In the genomic region with DNA sequence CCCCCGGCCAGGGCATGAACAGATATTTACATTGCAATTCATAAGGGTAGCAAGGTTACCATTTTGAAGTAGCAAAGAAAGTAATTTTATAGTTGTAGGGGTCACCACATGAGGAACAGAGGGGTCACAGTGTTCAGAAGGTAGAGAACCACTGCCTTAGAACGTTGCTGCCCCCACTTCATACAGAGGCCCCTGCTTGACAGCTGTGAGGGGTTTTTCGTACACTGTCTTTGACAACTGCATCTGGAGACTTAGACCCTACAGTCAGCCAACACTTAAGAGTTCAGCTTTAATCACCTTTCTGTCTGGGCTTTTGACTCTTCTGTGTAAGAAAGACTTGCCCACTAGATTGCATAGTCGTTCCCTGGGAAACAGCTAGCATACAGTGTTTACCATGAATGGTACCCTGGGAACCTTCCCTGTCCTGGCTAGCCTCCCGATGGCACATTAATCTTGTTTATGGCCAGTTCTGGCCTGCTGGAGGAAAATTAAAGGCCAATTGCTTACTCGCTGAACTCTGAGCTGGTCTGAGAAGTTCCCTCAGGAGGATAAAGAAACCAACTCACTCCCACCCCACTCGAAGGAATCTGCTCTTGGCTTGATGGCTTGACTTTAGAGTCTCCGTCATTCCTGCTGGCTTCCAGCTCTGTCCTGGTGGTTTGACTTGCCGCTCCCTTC, we compare ENCODE assay signal across 9 mouse cellular contexts. TPM values are rescaled to one million over a fixed set of nuclear protein-coding genes. Genes with fewer than 3 reads are reported as not detected.
A peak's percentile ranks its signal among the peaks of the same experiment; 100 is the strongest.
DNase-seq lines count a peak whose midpoint lies in the region; ATAC-seq and TF ChIP-seq lines count a peak whose summit lies in the region.
"Had no signal": no experiment of that assay in that cellular context is flagged by ENCODE, and none has a peak within 500 bp of the region (broad histone marks: within the 10 kb centered on the region; RNA-seq: fewer than 3 reads in every experiment).

No protein-coding gene starts in this region.

- peak; percentile 27 for DNase-seq in midbrain, postnatal 0 days (ENCODE audit: low spot score)
- DNase-seq in gastrocnemius, postnatal 25 days, result peak; percentile 55
- peak; percentile 72 for DNase-seq in kidney, postnatal 14 days
- DNase-seq in urinary bladder, postnatal 4 days (ENCODE audit: low spot score in 2 of 2), result peak; percentile 39 to 65
- DNase-seq in left cerebral cortex, adult 11 months (ENCODE audit: low spot score), result no peak
- DNase-seq in spleen, postnatal 10 days (ENCODE audit: low spot score in 2 of 2), result no peak
- DNase-seq: cerebellum, postnatal 14 days; thymus, postnatal 14 days had no signal

- H3K9me3 ChIP-seq in midbrain, postnatal 0 days (ENCODE audit: low read length), result no peaks in the 10 kb centered on the region
- H3K9me3 ChIP-seq in midbrain, embryonic 13.5 days, result no peaks in the 10 kb centered on the region

- no peaks in the 10 kb centered on the region for H3K36me3 ChIP-seq in midbrain, postnatal 0 days (ENCODE audit: insufficient read depth, low read length)
- no peaks in the 10 kb centered on the region for H3K36me3 ChIP-seq in midbrain, embryonic 13.5 days

- H3K27me3 ChIP-seq in midbrain, postnatal 0 days (ENCODE audit: insufficient read depth, low read length), result no peaks in the 10 kb centered on the region
- no peaks in the 10 kb centered on the region for H3K27me3 ChIP-seq in midbrain, embryonic 13.5 days

- no peak overlapping the region for H3K9ac ChIP-seq in midbrain, postnatal 0 days (replicated peaks; ENCODE audit: low read length, poor library complexity, severe bottlenecking)
- no peak overlapping the region for H3K9ac ChIP-seq in midbrain, embryonic 13.5 days (replicated peaks)

- no peak for TF ChIP-seq CTCF in midbrain, postnatal 0 days (IDR thresholded peaks at IDR 0.05)

- no peak overlapping the region for H3K27ac ChIP-seq in midbrain, postnatal 0 days (ENCODE audit: low read depth, low read length)
- H3K27ac ChIP-seq in midbrain, embryonic 13.5 days, result no peak overlapping the region

- no peak for ATAC-seq in midbrain, postnatal 0 days (ENCODE audit: low FRiP score)
- no peak for ATAC-seq in midbrain, embryonic 13.5 days

- H3K4me2 ChIP-seq in midbrain, postnatal 0 days (ENCODE audit: low read depth, low read length, poor library complexity, severe bottlenecking), result no peak overlapping the region
- no peak overlapping the region for H3K4me2 ChIP-seq in midbrain, embryonic 13.5 days (replicated peaks)

- no peaks in the 10 kb centered on the region for H3K4me1 ChIP-seq in midbrain, postnatal 0 days (ENCODE audit: insufficient read depth, low read length)
- H3K4me1 ChIP-seq in midbrain, embryonic 13.5 days (replicated peaks), result no peaks in the 10 kb centered on the region

- H3K4me3 ChIP-seq in midbrain, postnatal 0 days (ENCODE audit: low read depth, low read length), result no peak overlapping the region
- no peak overlapping the region for H3K4me3 ChIP-seq in midbrain, embryonic 13.5 days (replicated peaks)

- WGBS in midbrain, postnatal 0 days, result 75% methylated on average over 9 of the region's 9 CpGs
- 70% methylated on average over 9 of the region's 9 CpGs for WGBS in midbrain, embryonic 13.5 days

RNA-seq across cellular contexts. Expression of a gene that starts 57.8 kb away (rescaled TPM):
- total RNA-seq in midbrain, postnatal 0 days (2014; rRNA removed), result 0.71 and 1.1 TPM in 2 replicates
- 0.74 and 0.84 TPM in 2 replicates for polyA plus RNA-seq in midbrain, postnatal 0 days (2015; fragmentation: Nextera tagmentation; extraction: Ambion mirVana)
- 0.10 and 0.12 TPM in 2 replicates for polyA plus RNA-seq in midbrain, embryonic 13.5 days (2015; fragmentation: Nextera tagmentation; extraction: Ambion mirVana)
- total RNA-seq in gastrocnemius, postnatal 25 days (2021), result 10 to 100 TPM; 30.8 to 37.8 TPM

Comparison
In these comparisons a context has a peak if more than half of its experiments do, and no peak if none do; other contexts are left out.
1. DNase-seq: peak in midbrain, postnatal 0 days (single experiment), gastrocnemius, postnatal 25 days (single experiment), kidney, postnatal 14 days (single experiment) and urinary bladder, postnatal 4 days (2 of 2); none in left cerebral cortex, adult 11 months (single experiment) and spleen, postnatal 10 days (0 of 2).
2. RNA of a gene that starts 57.8 kb away (total RNA-seq): 30.8 to 37.8 TPM in gastrocnemius, postnatal 25 days; 0.71 to 1.1 TPM in midbrain, postnatal 0 days; every median in the first group is over 10 times any median in the second.